Mouse (Mus musculus): ENCODE measurements around the gene Pm20d1. TPM values are rescaled to one million over a fixed set of nuclear protein-coding genes. Genes with fewer than 3 reads are reported as not detected.
A peak's percentile ranks its signal among the peaks of the same experiment; 100 is the strongest.

Pm20d1 gene
- polyA plus RNA-seq (2014; fragmentation: Nextera tagmentation; extraction: Ambion mirVana) = 2.3 and 2.4 TPM in 2 replicates

GRCm38 (mm10) chr1:131797202-131797909 is at the start of gene Pm20d1:
Pm20d1 (plus strand) TSS chr1:131797381.
- Histone ChIP-seq H3K4me3 (ENCODE audit: low read depth, low read length) (peak within 1 kb of the TSS; percentile 19), H3K9ac (ENCODE audit: low read length) (peak within 1 kb of the TSS; percentile 8), H3K4me2 (ENCODE audit: low read depth, severe bottlenecking) (peak within 1 kb of the TSS; percentile 37), H3K9me3 (ENCODE audit: control insufficient read depth, low read length) (no peaks in the 10 kb centered on the region), H3K4me1 (ENCODE audit: control insufficient read depth, insufficient read depth, low read length) (0 out of 2 replicates have a peak, but pooled peaks cover 2% of the 10 kb centered on the region), H3K27me3 (ENCODE audit: control insufficient read depth, insufficient read depth, low read length) (no peaks in the 10 kb centered on the region), H3K36me3 (ENCODE audit: control insufficient read depth, insufficient read depth, low read length) (no peaks in the 10 kb centered on the region), H3K27ac (replicated peaks; ENCODE audit: low read depth, low read length) (no peak within 1 kb of the TSS)
- DNase-seq (ENCODE audit: low spot score) = peak; percentile 68
- 6% methylated on average over 26 of the region's 26 CpGs for WGBS
- ATAC-seq (ENCODE audit: insufficient number of reproducible peaks, low FRiP score, low TSS enrichment, low read depth) = peak; percentile 72; the same call in 1 of the 2 replicates

DNA sequence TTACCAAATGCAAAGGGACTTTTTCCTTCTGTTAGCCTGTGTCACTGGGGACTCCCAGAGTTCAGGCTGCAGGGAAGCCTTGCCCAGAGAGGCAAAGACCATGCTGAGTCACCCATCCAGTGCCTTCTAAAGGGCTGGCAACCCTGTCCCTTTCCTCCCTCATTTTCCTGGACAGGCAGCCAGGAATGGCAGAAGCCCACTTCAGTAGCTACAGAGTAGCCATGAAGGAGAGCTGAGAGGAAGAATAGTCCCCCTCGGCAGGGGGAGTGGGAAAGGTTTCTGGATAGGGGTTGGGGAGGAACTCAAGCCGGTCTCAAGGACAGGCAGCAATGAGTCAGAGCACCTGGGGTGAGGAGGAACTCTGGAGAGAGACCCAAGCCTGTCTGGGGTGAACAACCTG is 49.4 kb upstream of the Pm20d1 start:
- DNase-seq (ENCODE audit: low spot score) = no peak
- Histone ChIP-seq H3K4me2 (ENCODE audit: low read depth, severe bottlenecking) (no peak overlapping the region), H3K27me3 (ENCODE audit: control insufficient read depth, insufficient read depth, low read length) (no peaks in the 10 kb centered on the region), H3K4me1 (ENCODE audit: control insufficient read depth, insufficient read depth, low read length) (no peaks in the 10 kb centered on the region), H3K4me3 (ENCODE audit: low read depth, low read length) (no peak overlapping the region), H3K9me3 (ENCODE audit: control insufficient read depth, low read length) (no peaks in the 10 kb centered on the region), H3K27ac (replicated peaks; ENCODE audit: low read depth, low read length) (no peak overlapping the region), H3K36me3 (ENCODE audit: control insufficient read depth, insufficient read depth, low read length) (no peaks in the 10 kb centered on the region), H3K9ac (ENCODE audit: low read length) (no peak overlapping the region)
- WGBS = 66% methylated on average over 2 of the region's 2 CpGs
- no peak for ATAC-seq (ENCODE audit: insufficient number of reproducible peaks, low FRiP score, low TSS enrichment, low read depth)

GRCm38 (mm10) chr1:131748636-131749035 is 48.5 kb upstream of the Pm20d1 start:
- H3K27ac ChIP-seq (replicated peaks; ENCODE audit: low read depth, low read length) = no peak overlapping the region
- ATAC-seq (ENCODE audit: insufficient number of reproducible peaks, low FRiP score, low TSS enrichment, low read depth) (no peak), DNase-seq (ENCODE audit: low spot score) (no peak)
- no peaks in the 10 kb centered on the region for H3K36me3 ChIP-seq (ENCODE audit: control insufficient read depth, insufficient read depth, low read length)
- no peak overlapping the region for H3K4me3 ChIP-seq (ENCODE audit: low read depth, low read length)
- 68% methylated on average over 2 of the region's 2 CpGs for WGBS
- H3K4me1 ChIP-seq (ENCODE audit: control insufficient read depth, insufficient read depth, low read length) = no peaks in the 10 kb centered on the region
- no peak overlapping the region for H3K9ac ChIP-seq (ENCODE audit: low read length)
- H3K27me3 ChIP-seq (ENCODE audit: control insufficient read depth, insufficient read depth, low read length) = no peaks in the 10 kb centered on the region
- H3K4me2 ChIP-seq (ENCODE audit: low read depth, severe bottlenecking) = no peak overlapping the region
- no peaks in the 10 kb centered on the region for H3K9me3 ChIP-seq (ENCODE audit: control insufficient read depth, low read length)

- no peaks in the 10 kb centered on the region for H3K4me1 ChIP-seq (ENCODE audit: control insufficient read depth, insufficient read depth, low read length)
- no peaks in the 10 kb centered on the region for H3K9me3 ChIP-seq (ENCODE audit: control insufficient read depth, low read length)
- no peaks in the 10 kb centered on the region for H3K27me3 ChIP-seq (ENCODE audit: control insufficient read depth, insufficient read depth, low read length)
- ATAC-seq (ENCODE audit: insufficient number of reproducible peaks, low FRiP score, low TSS enrichment, low read depth) (no peak), DNase-seq (ENCODE audit: low spot score) (no peak)
- no peak overlapping the region for H3K27ac ChIP-seq (replicated peaks; ENCODE audit: low read depth, low read length)
- WGBS = 78% methylated on average over 15 of the region's 15 CpGs
- no peak overlapping the region for H3K4me3 ChIP-seq (ENCODE audit: low read depth, low read length)
- H3K9ac ChIP-seq (ENCODE audit: low read length) = no peak overlapping the region
- no peaks in the 10 kb centered on the region for H3K36me3 ChIP-seq (ENCODE audit: control insufficient read depth, insufficient read depth, low read length)
- H3K4me2 ChIP-seq (ENCODE audit: low read depth, severe bottlenecking) = no peak overlapping the region
Observed at GRCm38 (mm10) chr1:131749706-131750545, 47.3 kb upstream of the Pm20d1 start.

- DNase-seq (ENCODE audit: low spot score) = no peak
- Histone ChIP-seq H3K27me3 (ENCODE audit: control insufficient read depth, insufficient read depth, low read length) (no peaks in the 10 kb centered on the region), H3K4me1 (ENCODE audit: control insufficient read depth, insufficient read depth, low read length) (no peaks in the 10 kb centered on the region), H3K9ac (ENCODE audit: low read length) (no peak overlapping the region), H3K4me3 (ENCODE audit: low read depth, low read length) (no peak overlapping the region), H3K27ac (replicated peaks; ENCODE audit: low read depth, low read length) (no peak overlapping the region), H3K9me3 (ENCODE audit: control insufficient read depth, low read length) (no peaks in the 10 kb centered on the region), H3K4me2 (ENCODE audit: low read depth, severe bottlenecking) (no peak overlapping the region), H3K36me3 (ENCODE audit: control insufficient read depth, insufficient read depth, low read length) (no peaks in the 10 kb centered on the region)
- 71% methylated on average over 3 of the region's 3 CpGs for WGBS
- ATAC-seq (ENCODE audit: insufficient number of reproducible peaks, low FRiP score, low TSS enrichment, low read depth) = no peak
Observed at GRCm38 (mm10) chr1:131751181-131751890, 45.8 kb upstream of the Pm20d1 start.

DNA sequence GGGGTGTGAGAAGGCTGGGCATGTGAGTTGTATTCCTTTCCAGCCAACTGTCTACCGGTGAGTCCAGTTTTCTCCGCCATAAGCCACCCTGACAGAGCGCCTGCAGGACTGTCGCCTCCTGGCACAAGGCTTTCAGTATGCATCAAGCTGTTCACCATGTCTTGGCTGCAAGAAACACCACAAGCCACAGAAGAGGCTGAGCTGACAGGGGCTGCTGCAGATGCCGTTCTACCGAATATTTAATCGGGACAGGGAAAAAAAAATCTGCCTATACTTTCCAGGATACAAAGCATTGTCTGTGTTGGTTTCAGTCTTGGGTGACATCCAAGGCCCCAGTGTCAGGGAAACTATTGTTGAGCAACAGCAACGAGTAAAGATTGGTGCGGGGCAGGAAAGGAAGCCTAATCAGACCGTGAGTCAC is 45.3 kb upstream of the Pm20d1 start:
- H3K9ac ChIP-seq (ENCODE audit: low read length) = no peak overlapping the region
- H3K4me1 ChIP-seq (ENCODE audit: control insufficient read depth, insufficient read depth, low read length) = no peaks in the 10 kb centered on the region
- no peaks in the 10 kb centered on the region for H3K27me3 ChIP-seq (ENCODE audit: control insufficient read depth, insufficient read depth, low read length)
- no peak overlapping the region for H3K4me3 ChIP-seq (ENCODE audit: low read depth, low read length)
- no peaks in the 10 kb centered on the region for H3K36me3 ChIP-seq (ENCODE audit: control insufficient read depth, insufficient read depth, low read length)
- WGBS = 87% methylated on average over 10 of the region's 10 CpGs
- H3K27ac ChIP-seq (replicated peaks; ENCODE audit: low read depth, low read length) = no peak overlapping the region
- DNase-seq (ENCODE audit: low spot score) (no peak), ATAC-seq (ENCODE audit: insufficient number of reproducible peaks, low FRiP score, low TSS enrichment, low read depth) (no peak)
- no peak overlapping the region for H3K4me2 ChIP-seq (ENCODE audit: low read depth, severe bottlenecking)
- no peaks in the 10 kb centered on the region for H3K9me3 ChIP-seq (ENCODE audit: control insufficient read depth, low read length)

- Histone ChIP-seq H3K36me3 (ENCODE audit: control insufficient read depth, insufficient read depth, low read length) (no peaks in the 10 kb centered on the region), H3K27ac (replicated peaks; ENCODE audit: low read depth, low read length) (no peak overlapping the region), H3K4me1 (ENCODE audit: control insufficient read depth, insufficient read depth, low read length) (no peaks in the 10 kb centered on the region), H3K27me3 (ENCODE audit: control insufficient read depth, insufficient read depth, low read length) (no peaks in the 10 kb centered on the region), H3K9ac (ENCODE audit: low read length) (no peak overlapping the region), H3K4me3 (ENCODE audit: low read depth, low read length) (no peak overlapping the region), H3K9me3 (ENCODE audit: control insufficient read depth, low read length) (no peaks in the 10 kb centered on the region), H3K4me2 (ENCODE audit: low read depth, severe bottlenecking) (no peak overlapping the region)
- DNase-seq (ENCODE audit: low spot score) (no peak), ATAC-seq (ENCODE audit: insufficient number of reproducible peaks, low FRiP score, low TSS enrichment, low read depth) (no peak)
- 82% methylated on average over 3 of the region's 3 CpGs for WGBS
Observed at GRCm38 (mm10) chr1:131754212-131754829, 42.9 kb upstream of the Pm20d1 start.

DNA sequence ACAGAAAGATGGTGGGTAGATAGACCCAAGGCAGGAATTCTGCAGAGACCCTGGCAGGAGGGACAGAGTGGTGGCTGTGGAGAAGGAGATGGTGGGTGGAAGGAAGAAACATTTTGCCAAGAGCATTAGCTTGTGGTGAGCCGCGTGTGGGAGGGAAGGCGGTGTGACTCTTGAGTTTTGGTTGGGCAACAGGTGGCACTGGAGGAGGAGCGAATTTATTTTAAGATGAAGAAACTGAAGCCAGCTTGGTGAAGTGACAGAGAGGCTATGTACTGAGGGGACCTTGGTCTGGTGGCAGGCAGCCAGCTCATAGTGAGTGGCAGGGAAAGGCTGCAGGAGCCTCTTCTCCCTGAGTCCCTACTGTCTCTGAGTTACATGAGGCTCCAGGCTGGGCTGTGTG is 42.3 kb upstream of the Pm20d1 start:
- WGBS = 94% methylated on average over 4 of the region's 4 CpGs
- no peaks in the 10 kb centered on the region for H3K27me3 ChIP-seq (ENCODE audit: control insufficient read depth, insufficient read depth, low read length)
- no peaks in the 10 kb centered on the region for H3K4me1 ChIP-seq (ENCODE audit: control insufficient read depth, insufficient read depth, low read length)
- DNase-seq (ENCODE audit: low spot score) = no peak
- H3K27ac ChIP-seq (replicated peaks; ENCODE audit: low read depth, low read length) = no peak overlapping the region
- no peak overlapping the region for H3K4me3 ChIP-seq (ENCODE audit: low read depth, low read length)
- no peaks in the 10 kb centered on the region for H3K36me3 ChIP-seq (ENCODE audit: control insufficient read depth, insufficient read depth, low read length)
- no peak overlapping the region for H3K9ac ChIP-seq (ENCODE audit: low read length)
- no peak for ATAC-seq (ENCODE audit: insufficient number of reproducible peaks, low FRiP score, low TSS enrichment, low read depth)
- H3K9me3 ChIP-seq (ENCODE audit: control insufficient read depth, low read length) = no peaks in the 10 kb centered on the region
- no peak overlapping the region for H3K4me2 ChIP-seq (ENCODE audit: low read depth, severe bottlenecking)

Measured in limb, embryonic 11.5 days (tissue).